Mouse (Mus musculus) neural tube, embryonic 15.5 days (tissue): ENCODE measurements around the gene Hbp1. TPM values are rescaled to one million over a fixed set of nuclear protein-coding genes. Genes with fewer than 3 reads are reported as not detected.

ENCODE experiments used
- ATAC-seq: fragments of 200-750 bp; cut with Nextera tagmentation; 2 replicates; pipeline ENCODE4 v1.8.0; 2017; ENCODE audit warnings: mild to moderate bottlenecking, moderate TSS enrichment, moderate library complexity; ENCODE audit not compliant: low FRiP score
- H3K27ac ChIP-seq: fragments of 300-500 bp; sonication (generic); replicated peaks from 2 replicates; pipeline ENCODE4 v1.5.1; 2015; ENCODE audit warnings: mild to moderate bottlenecking, inconsistent platforms
- H3K27me3 ChIP-seq: fragments of 300-500 bp; sonication (generic); replicated peaks from 2 replicates; pipeline ENCODE4 v1.6.1; 2015; ENCODE audit warnings: inconsistent platforms
- H3K36me3 ChIP-seq: fragments of 300-500 bp; sonication (generic); 2 replicates; pipeline ENCODE4 v1.6.1; 2015; ENCODE audit warnings: inconsistent platforms
- H3K4me1 ChIP-seq: fragments of 300-500 bp; sonication (generic); 2 replicates; pipeline ENCODE4 v1.6.1; 2015; ENCODE audit warnings: inconsistent platforms
- H3K4me2 ChIP-seq: fragments of 300-500 bp; sonication (generic); 2 replicates; pipeline ENCODE4 v1.6.1; 2015; ENCODE audit warnings: inconsistent platforms, mild to moderate bottlenecking, moderate library complexity
- H3K4me3 ChIP-seq: fragments of 300-500 bp; sonication (generic); replicated peaks from 2 replicates; pipeline ENCODE4 v1.5.1; 2015; ENCODE audit warnings: mild to moderate bottlenecking, inconsistent platforms
- H3K9ac ChIP-seq: fragments of 300-500 bp; sonication (generic); replicated peaks from 2 replicates; pipeline ENCODE4 v1.6.1; 2015; ENCODE audit warnings: mild to moderate bottlenecking, inconsistent platforms
- H3K9me3 ChIP-seq: fragments of 300-500 bp; sonication (generic); replicated peaks from 2 replicates; pipeline ENCODE4 v1.6.1; 2016; ENCODE audit warnings: inconsistent platforms
- WGBS: fragments of 180-500 bp; shearing (Covaris S2); methylation state at CpG from one replicate; pipeline ENCODE4 v1.1.7; 2015; ENCODE audit warnings: mixed read lengths; 5-methylcytosine and 5-hydroxymethylcytosine counted together
- polyA plus RNA-seq: library from polyadenylated mRNA; unstranded; fragments of >200 nt; fragmentation: Nextera tagmentation; extraction: Ambion mirVana; gene quantifications from 2 replicates; pipeline ENCODE4 v1.2.1, GENCODE M21; 2015

Hbp1 gene
- polyA plus RNA-seq, 1 experiment from 2014 or later: 39.1 TPM

DNA sequence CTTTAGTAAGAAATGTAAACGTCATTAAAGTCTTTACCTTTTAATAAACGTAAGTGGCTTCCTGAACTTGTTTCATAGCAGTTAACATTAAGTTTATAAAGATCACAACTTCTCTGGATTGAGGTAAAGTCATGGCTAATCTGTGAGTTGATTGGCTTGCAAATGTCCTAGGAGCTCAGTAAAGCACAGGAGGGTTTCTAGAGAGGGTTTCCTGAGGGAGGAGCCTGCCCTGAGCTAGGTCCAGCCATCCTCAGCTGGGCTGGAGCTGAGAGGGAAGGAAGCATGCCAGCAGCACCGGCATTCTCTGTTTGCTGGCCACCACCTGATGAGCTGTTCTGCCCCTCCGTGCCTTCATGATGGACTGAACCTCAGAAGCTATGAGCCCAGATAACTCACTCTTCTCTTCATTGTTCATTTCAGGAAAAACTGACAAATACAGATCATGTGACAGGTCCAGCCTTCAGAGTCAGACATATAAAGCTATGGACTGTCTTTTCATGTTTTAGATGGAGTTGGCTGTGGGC lies 49.9 kb downstream of the Hbp1 start:
- Histone ChIP-seq H3K4me3 (no peak overlapping the region), H3K27ac (no peak overlapping the region), H3K4me2 (no peak overlapping the region), H3K4me1 (peaks cover 20% of the 10 kb centered on the region), H3K9ac (no peak overlapping the region), H3K36me3 (no peaks in the 10 kb centered on the region), H3K9me3 (no peaks in the 10 kb centered on the region), H3K27me3 (no peaks in the 10 kb centered on the region)
- no peak for ATAC-seq
- 81% methylated on average over 4 of the region's 4 CpGs for WGBS

GRCm38 (mm10) chr12:31897456-31897855 lies 52.9 kb downstream of the Hbp1 start:
- H3K9me3 ChIP-seq: no peaks in the 10 kb centered on the region
- ATAC-seq: no peak
- no peak overlapping the region for H3K4me2 ChIP-seq
- no peaks in the 10 kb centered on the region for H3K36me3 ChIP-seq
- 51% methylated on average over 7 of the region's 7 CpGs for WGBS
- H3K4me1 ChIP-seq: peaks cover 24% of the 10 kb centered on the region
- H3K27me3 ChIP-seq: no peaks in the 10 kb centered on the region
- no peak overlapping the region for H3K27ac ChIP-seq
- H3K9ac ChIP-seq: 0 out of 2 replicates have a peak overlapping the region, but pooled peaks have one; percentile 15
- no peak overlapping the region for H3K4me3 ChIP-seq

- H3K9me3 ChIP-seq: no peaks in the 10 kb centered on the region
- H3K4me3 ChIP-seq: no peak overlapping the region
- no peak overlapping the region for H3K27ac ChIP-seq
- no peak overlapping the region for H3K4me2 ChIP-seq
- H3K4me1 ChIP-seq: peaks cover 24% of the 10 kb centered on the region
- H3K27me3 ChIP-seq: no peaks in the 10 kb centered on the region
- H3K36me3 ChIP-seq: no peaks in the 10 kb centered on the region
- peak; percentile 48; the same call in 1 of the 2 replicates for ATAC-seq
- H3K9ac ChIP-seq: 0 out of 2 replicates have a peak overlapping the region, but pooled peaks have one; percentile 15
- WGBS: 22% methylated on average over 8 of the region's 8 CpGs
Measured at GRCm38 (mm10) chr12:31896986-31897385, 53.3 kb downstream of the Hbp1 start.

GRCm38 (mm10) chr12:31896295-31896694 lies 54.0 kb downstream of the Hbp1 start:
- H3K27me3 ChIP-seq: no peaks in the 10 kb centered on the region
- H3K27ac ChIP-seq: no peak overlapping the region
- no peaks in the 10 kb centered on the region for H3K36me3 ChIP-seq
- peaks cover 24% of the 10 kb centered on the region for H3K4me1 ChIP-seq
- H3K4me2 ChIP-seq: no peak overlapping the region
- ATAC-seq: 0 out of 2 replicates have a peak, but pooled peaks have one; percentile 34
- H3K4me3 ChIP-seq: no peak overlapping the region
- 32% methylated on average over 5 of the region's 5 CpGs for WGBS
- H3K9ac ChIP-seq: no peak overlapping the region
- no peaks in the 10 kb centered on the region for H3K9me3 ChIP-seq

DNA sequence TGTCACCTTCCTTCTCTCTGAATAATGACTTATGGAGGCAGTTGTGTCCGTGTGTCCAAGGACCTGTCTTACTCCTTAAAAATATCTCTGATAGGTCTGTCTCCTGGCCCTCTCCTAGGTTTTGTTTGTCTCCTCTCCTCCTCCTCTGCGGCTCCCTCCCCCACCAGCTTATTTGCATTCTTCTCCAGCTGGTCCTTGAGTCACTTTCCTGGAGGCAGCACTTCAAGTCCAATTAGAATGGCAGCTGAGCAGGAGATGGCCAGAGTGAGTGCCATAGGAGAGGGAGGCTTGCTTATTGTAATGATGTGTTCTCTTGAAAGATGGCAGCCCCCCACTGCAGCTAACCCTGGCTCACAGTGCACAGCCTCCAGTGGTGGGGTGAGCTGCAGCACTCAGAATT lies 54.4 kb downstream of the Hbp1 start:
- H3K27ac ChIP-seq: no peak overlapping the region; the same call in 1 of the 2 replicates
- WGBS: 12% methylated on average over 2 of the region's 2 CpGs

DNA sequence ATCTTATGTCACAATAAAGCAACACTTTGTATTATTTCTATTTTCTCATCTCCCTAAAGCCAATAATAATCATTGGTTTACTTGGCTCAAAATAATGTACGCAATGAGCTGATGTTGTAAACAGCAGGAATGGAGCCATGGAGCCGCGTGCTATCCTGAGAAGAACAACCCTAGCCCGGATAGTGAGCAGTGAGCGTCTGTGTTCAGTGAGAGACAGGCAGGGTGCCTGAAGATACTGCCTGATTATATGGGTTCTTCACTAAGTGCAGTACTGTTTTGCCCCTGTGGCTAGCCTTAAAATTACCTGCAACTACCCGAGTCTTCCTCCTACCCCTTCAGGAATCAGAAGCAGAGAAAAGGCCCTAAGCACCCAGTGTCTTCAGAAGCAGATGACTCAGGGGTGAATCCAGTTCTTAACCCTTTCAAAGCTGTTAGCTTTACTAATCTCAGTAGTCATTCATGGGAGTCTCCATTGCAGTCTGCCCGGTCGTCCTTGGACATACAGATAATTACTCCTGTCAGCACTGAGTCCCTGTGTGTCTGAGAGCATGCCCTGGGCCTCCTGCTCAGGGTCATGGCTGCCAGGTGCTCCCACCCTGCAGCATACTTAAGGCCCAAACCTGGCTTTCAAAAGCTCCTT lies 55.1 kb downstream of the Hbp1 start:
- H3K36me3 ChIP-seq: no peaks in the 10 kb centered on the region
- H3K4me1 ChIP-seq: peaks cover 30% of the 10 kb centered on the region
- 0 out of 2 replicates have a peak overlapping the region, but pooled peaks have one; percentile 4 for H3K27ac ChIP-seq
- H3K4me3 ChIP-seq: no peak overlapping the region
- H3K9me3 ChIP-seq: no peaks in the 10 kb centered on the region
- ATAC-seq: 0 out of 2 replicates have a peak, but pooled peaks have one; percentile 26
- H3K9ac ChIP-seq: no peak overlapping the region
- 24% methylated on average over 8 of the region's 8 CpGs for WGBS
- H3K27me3 ChIP-seq: no peaks in the 10 kb centered on the region
- H3K4me2 ChIP-seq: no peak overlapping the region

More for the DNA sequence above, 54.4 kb downstream of the Hbp1 start:
- Histone ChIP-seq H3K27me3 (no peaks in the 10 kb centered on the region), H3K4me3 (no peak overlapping the region), H3K4me2 (no peak overlapping the region), H3K9me3 (no peaks in the 10 kb centered on the region), H3K36me3 (no peaks in the 10 kb centered on the region), H3K4me1 (peaks cover 24% of the 10 kb centered on the region), H3K9ac (no peak overlapping the region)
- peak; percentile 67 for ATAC-seq

DNA sequence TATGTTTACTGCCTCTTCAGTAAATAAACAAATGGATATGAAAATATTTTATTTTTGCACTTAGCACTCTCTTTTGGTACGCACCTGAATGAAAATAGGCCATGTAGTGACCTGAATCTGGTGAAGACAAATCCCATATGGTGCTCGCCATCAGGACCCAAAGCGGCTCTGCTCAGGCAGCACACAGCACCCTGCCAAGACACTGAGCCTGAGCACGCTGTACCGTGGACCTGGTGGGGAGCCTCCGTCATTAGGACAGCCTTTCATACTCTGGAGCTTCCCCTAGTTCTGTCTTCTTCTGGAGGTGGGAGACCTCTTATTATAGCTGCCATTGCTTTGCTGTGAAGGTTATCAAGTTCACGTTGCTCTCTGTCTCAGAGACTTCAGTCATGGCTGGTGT lies 57.6 kb downstream of the Hbp1 start:
- no peaks in the 10 kb centered on the region for H3K9me3 ChIP-seq
- no peak overlapping the region for H3K4me3 ChIP-seq
- no peak overlapping the region for H3K4me2 ChIP-seq
- peaks cover 30% of the 10 kb centered on the region for H3K4me1 ChIP-seq
- WGBS: 91% methylated on average over 7 of the region's 7 CpGs
- no peak overlapping the region for H3K9ac ChIP-seq
- H3K27ac ChIP-seq: no peak overlapping the region
- ATAC-seq: no peak
- H3K27me3 ChIP-seq: no peaks in the 10 kb centered on the region
- no peaks in the 10 kb centered on the region for H3K36me3 ChIP-seq

GRCm38 (mm10) chr12:31892079-31892478 lies 58.3 kb downstream of the Hbp1 start:
- no peak overlapping the region for H3K4me3 ChIP-seq
- H3K9me3 ChIP-seq: no peaks in the 10 kb centered on the region
- no peak for ATAC-seq
- H3K27me3 ChIP-seq: no peaks in the 10 kb centered on the region
- no peak overlapping the region for H3K27ac ChIP-seq
- peaks cover 26% of the 10 kb centered on the region for H3K4me1 ChIP-seq
- H3K36me3 ChIP-seq: no peaks in the 10 kb centered on the region
- no peak overlapping the region for H3K4me2 ChIP-seq
- no peak overlapping the region for H3K9ac ChIP-seq

GRCm38 (mm10) chr12:31890685-31891084 lies 59.6 kb downstream of the Hbp1 start:
- ATAC-seq: 0 out of 2 replicates have a peak, but pooled peaks have one; percentile 46
- H3K9ac ChIP-seq: no peak overlapping the region
- H3K36me3 ChIP-seq: no peaks in the 10 kb centered on the region
- no peak overlapping the region for H3K4me3 ChIP-seq
- no peaks in the 10 kb centered on the region for H3K27me3 ChIP-seq
- no peaks in the 10 kb centered on the region for H3K9me3 ChIP-seq
- H3K4me1 ChIP-seq: peaks cover 12% of the 10 kb centered on the region
- 57% methylated on average over 6 of the region's 6 CpGs for WGBS
- no peak overlapping the region for H3K27ac ChIP-seq
- no peak overlapping the region for H3K4me2 ChIP-seq

GRCm38 (mm10) chr12:31885844-31886606 lies 64.3 kb downstream of the Hbp1 start:
- no peak overlapping the region for H3K27ac ChIP-seq
- no peaks in the 10 kb centered on the region for H3K36me3 ChIP-seq
- H3K27me3 ChIP-seq: no peaks in the 10 kb centered on the region
- no peak for ATAC-seq
- H3K4me3 ChIP-seq: no peak overlapping the region
- H3K9me3 ChIP-seq: no peaks in the 10 kb centered on the region
- WGBS: 95% methylated on average over 11 of the region's 11 CpGs
- 0 out of 2 replicates have a peak, but pooled peaks cover 6% of the 10 kb centered on the region for H3K4me1 ChIP-seq
- H3K4me2 ChIP-seq: no peak overlapping the region
- no peak overlapping the region for H3K9ac ChIP-seq

GRCm38 (mm10) chr12:31885084-31885483 lies 65.3 kb downstream of the Hbp1 start:
- no peaks in the 10 kb centered on the region for H3K27me3 ChIP-seq
- H3K9ac ChIP-seq: no peak overlapping the region
- no peaks in the 10 kb centered on the region for H3K4me1 ChIP-seq
- H3K27ac ChIP-seq: peak overlapping the region; percentile 4; the same call in 1 of the 2 replicates
- ATAC-seq: no peak
- H3K9me3 ChIP-seq: no peaks in the 10 kb centered on the region
- H3K4me2 ChIP-seq: no peak overlapping the region
- no peaks in the 10 kb centered on the region for H3K36me3 ChIP-seq
- 74% methylated on average over 4 of the region's 4 CpGs for WGBS
- no peak overlapping the region for H3K4me3 ChIP-seq

GRCm38 (mm10) chr12:31884365-31884764 lies 66.0 kb downstream of the Hbp1 start:
- Histone ChIP-seq H3K27me3 (no peaks in the 10 kb centered on the region), H3K9me3 (no peaks in the 10 kb centered on the region), H3K27ac (peak overlapping the region; percentile 43; the same call in 1 of the 2 replicates), H3K36me3 (no peaks in the 10 kb centered on the region), H3K4me1 (no peaks in the 10 kb centered on the region), H3K4me3 (no peak overlapping the region), H3K4me2 (no peak overlapping the region), H3K9ac (no peak overlapping the region)
- WGBS: 63% methylated on average over 4 of the region's 4 CpGs
- ATAC-seq: peak; percentile 90
